In the genomic region with DNA sequence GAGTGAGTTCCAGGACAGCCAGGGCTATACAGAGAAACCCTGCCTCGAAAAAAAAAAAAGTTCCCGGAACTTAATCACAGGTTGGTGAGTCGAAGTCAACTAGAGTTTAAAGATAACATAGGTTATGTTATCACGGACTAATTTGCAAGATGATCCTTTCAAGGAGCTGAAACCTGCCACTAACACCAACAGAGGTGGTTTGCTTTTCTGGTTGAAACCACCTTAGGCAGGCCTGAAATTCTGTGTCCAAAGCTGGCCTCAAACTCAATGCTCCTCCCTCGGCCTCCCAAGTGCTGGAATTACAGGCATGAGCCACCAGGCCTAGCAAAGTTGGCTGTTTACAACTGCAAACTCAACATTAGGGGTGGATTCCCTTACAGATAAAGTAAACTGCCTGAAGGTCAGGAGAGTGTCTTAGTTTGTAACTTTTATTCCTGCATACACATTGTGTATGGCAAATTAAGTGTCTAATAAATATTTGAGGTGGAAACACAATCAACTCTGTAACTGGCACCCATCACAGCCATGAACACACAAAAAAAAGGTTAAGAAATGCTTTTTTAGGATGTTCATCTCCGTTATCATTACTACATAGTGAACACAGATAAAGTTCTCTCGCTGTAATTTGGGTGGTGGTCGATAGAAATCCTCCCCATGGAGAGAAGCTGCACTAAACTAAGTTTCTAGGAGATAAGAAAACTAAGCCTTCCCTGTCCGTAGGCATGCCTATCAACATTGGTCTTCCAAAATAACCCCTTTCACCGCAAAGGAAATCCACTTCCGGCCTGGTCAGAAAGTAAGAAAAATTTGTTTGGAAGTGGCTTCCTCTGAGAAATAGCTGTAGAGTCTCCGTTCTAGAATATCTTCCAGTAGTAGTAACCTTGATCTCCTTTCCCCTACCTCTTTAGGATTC, we compare ENCODE assay signal across 8 mouse cellular contexts. TPM values are rescaled to one million over a fixed set of nuclear protein-coding genes. Genes with fewer than 3 reads are reported as not detected.
A peak's percentile ranks its signal among the peaks of the same experiment; 100 is the strongest.
DNase-seq lines count a peak whose midpoint lies in the region; ATAC-seq and TF ChIP-seq lines count a peak whose summit lies in the region.

No protein-coding gene starts in this region.

- no peaks in the 10 kb centered on the region for H3K36me3 ChIP-seq in hindbrain, postnatal 0 days (ENCODE audit: insufficient read depth, low read length)
- H3K36me3 ChIP-seq in midbrain, embryonic 14.5 days (ENCODE audit: control insufficient read depth, insufficient read depth, low read length), result no peaks in the 10 kb centered on the region

- TF ChIP-seq CTCF in hindbrain, postnatal 0 days (IDR thresholded peaks at IDR 0.05; ENCODE audit: low read depth), result no peak

- 58% methylated on average over 12 of the region's 12 CpGs for WGBS in hindbrain, postnatal 0 days
- 57% methylated on average over 12 of the region's 12 CpGs for WGBS in midbrain, embryonic 14.5 days

- H3K27me3 ChIP-seq in hindbrain, postnatal 0 days (ENCODE audit: insufficient read depth, low read length), result no peaks in the 10 kb centered on the region
- H3K27me3 ChIP-seq in midbrain, embryonic 14.5 days (ENCODE audit: control insufficient read depth, insufficient read depth, low read length), result no peaks in the 10 kb centered on the region

- DNase-seq in adrenal gland, postnatal 10 days, result peak; percentile 29
- DNase-seq in adrenal gland, adult 2 months, result no peak
- DNase-seq in CD4-positive, CD25-positive, alpha-beta regulatory T cell, adult 2 months (ENCODE audit: low read depth, low spot score), result peak; percentile 18
- no peak for DNase-seq in hindbrain, postnatal 0 days (ENCODE audit: low spot score)
- no peak for DNase-seq in midbrain, embryonic 14.5 days
- no peak for DNase-seq in urinary bladder, adult 2 months (ENCODE audit: low spot score)
- no peak for DNase-seq in urinary bladder, postnatal 36 days (ENCODE audit: low spot score in 2 of 2)

- peak; percentile 12 for ATAC-seq in erythroblast, adult 5-6 weeks (replicated peaks; ENCODE audit: low FRiP score, poor library complexity, severe bottlenecking)
- ATAC-seq in hindbrain, postnatal 0 days, result no peak
- no peak for ATAC-seq in midbrain, embryonic 14.5 days (ENCODE audit: low FRiP score, low TSS enrichment)

- 0 out of 2 replicates have a peak overlapping the region, but pooled peaks have one; percentile 50 for H3K9ac ChIP-seq in hindbrain, postnatal 0 days (replicated peaks; ENCODE audit: low read length)
- no peak overlapping the region for H3K9ac ChIP-seq in midbrain, embryonic 14.5 days (replicated peaks; ENCODE audit: low read length)

- H3K4me2 ChIP-seq in hindbrain, postnatal 0 days (ENCODE audit: low read depth, low read length), result peak overlapping the region; percentile 86
- H3K4me2 ChIP-seq in midbrain, embryonic 14.5 days (ENCODE audit: low read length), result peak overlapping the region; percentile 61

- H3K4me3 ChIP-seq in hindbrain, postnatal 0 days (ENCODE audit: low read length), result peak overlapping the region; percentile 48
- peak overlapping the region; percentile 56 for H3K4me3 ChIP-seq in midbrain, embryonic 14.5 days (replicated peaks; ENCODE audit: low read depth, low read length)

- H3K9me3 ChIP-seq in hindbrain, postnatal 0 days (ENCODE audit: low read length), result no peaks in the 10 kb centered on the region
- H3K9me3 ChIP-seq in midbrain, embryonic 14.5 days (ENCODE audit: control insufficient read depth, low read length), result no peaks in the 10 kb centered on the region

- H3K4me1 ChIP-seq in hindbrain, postnatal 0 days (ENCODE audit: insufficient read depth, low read length), result peaks cover 18% of the 10 kb centered on the region
- H3K4me1 ChIP-seq in midbrain, embryonic 14.5 days (ENCODE audit: control insufficient read depth, insufficient read depth, low read length), result peaks cover 35% of the 10 kb centered on the region

- peak overlapping the region; percentile 54 for H3K27ac ChIP-seq in hindbrain, postnatal 0 days
- peak overlapping the region; percentile 89 for H3K27ac ChIP-seq in midbrain, embryonic 14.5 days (replicated peaks; ENCODE audit: low read depth, low read length)

RNA-seq across cellular contexts. Expression of gene Snx1, which starts 0.6 kb away (rescaled TPM):
- 10 to 100 TPM; 72.3 to 81.3 TPM for total RNA-seq in adrenal gland, postnatal 10 days (2021)
- total RNA-seq in adrenal gland, adult 2 months (2021), result 100 to 1,000 TPM; 112 to 118 TPM
- polyA plus RNA-seq in adrenal gland, adult 2 months (2012; rRNA removed), result 58.9 and 59.7 TPM in 2 replicates
- total RNA-seq in erythroblast, adult 5-6 weeks (2015; ENCODE audit: low replicate concordance), result 11.1 and 33.4 TPM in 2 replicates
- 44.0 and 54.1 TPM in 2 replicates for total RNA-seq in erythroblast, adult 5-6 weeks (2017; ENCODE audit: low replicate concordance)
- total RNA-seq in hindbrain, postnatal 0 days (2014; rRNA removed), result 43.4 and 50.4 TPM in 2 replicates
- polyA plus RNA-seq in hindbrain, postnatal 0 days (2015; fragmentation: Nextera tagmentation; extraction: Ambion mirVana), result 47.3 and 55.0 TPM in 2 replicates
- 55.6 and 87.9 TPM in 2 replicates for polyA plus RNA-seq in midbrain, embryonic 14.5 days (2014; fragmentation: Nextera tagmentation; extraction: Ambion mirVana)
- 109 and 119 TPM in 2 replicates for polyA plus RNA-seq in urinary bladder, adult 2 months (2012; rRNA removed)

RNA-seq across cellular contexts. Expression of gene Ciao2a, which starts 0.6 kb away (rescaled TPM):
- 10 to 100 TPM; 89.9 to 97.4 TPM for total RNA-seq in adrenal gland, postnatal 10 days (2021)
- total RNA-seq in adrenal gland, adult 2 months (2021), result 10 to 100 TPM; 74.9 to 80.0 TPM
- 4.9 and 5.2 TPM in 2 replicates for polyA plus RNA-seq in adrenal gland, adult 2 months (2012; rRNA removed)
- total RNA-seq in erythroblast, adult 5-6 weeks (2015; ENCODE audit: low replicate concordance), result 71.7 and 81.5 TPM in 2 replicates
- total RNA-seq in erythroblast, adult 5-6 weeks (2017; ENCODE audit: low replicate concordance), result 37.1 and 66.1 TPM in 2 replicates
- total RNA-seq in hindbrain, postnatal 0 days (2014; rRNA removed), result 25.5 and 29.4 TPM in 2 replicates
- polyA plus RNA-seq in hindbrain, postnatal 0 days (2015; fragmentation: Nextera tagmentation; extraction: Ambion mirVana), result 77.6 and 84.8 TPM in 2 replicates
- 68.4 and 76.2 TPM in 2 replicates for polyA plus RNA-seq in midbrain, embryonic 14.5 days (2014; fragmentation: Nextera tagmentation; extraction: Ambion mirVana)
- 35.9 and 39.6 TPM in 2 replicates for polyA plus RNA-seq in urinary bladder, adult 2 months (2012; rRNA removed)

RNA-seq across cellular contexts. Expression of gene Dapk2, which starts 32.2 kb away (rescaled TPM):
- total RNA-seq in adrenal gland, postnatal 10 days (2021), result 10 to 100 TPM in 1 of 2 experiments, 1 to 10 TPM in 1; 8.3 to 12.4 TPM
- total RNA-seq in adrenal gland, adult 2 months (2021), result 1 to 10 TPM; 4.5 to 9.7 TPM
- 1.4 and 3.0 TPM in 2 replicates for polyA plus RNA-seq in adrenal gland, adult 2 months (2012; rRNA removed)
- total RNA-seq in erythroblast, adult 5-6 weeks (2015; ENCODE audit: low replicate concordance), result 157 and 171 TPM in 2 replicates
- 252 and 316 TPM in 2 replicates for total RNA-seq in erythroblast, adult 5-6 weeks (2017; ENCODE audit: low replicate concordance)
- 0.21 TPM in 1 of 2 replicates, not detected in the other for total RNA-seq in hindbrain, postnatal 0 days (2014; rRNA removed)
- polyA plus RNA-seq in hindbrain, postnatal 0 days (2015; fragmentation: Nextera tagmentation; extraction: Ambion mirVana), result 0.55 and 0.58 TPM in 2 replicates
- 0.66 and 0.78 TPM in 2 replicates for polyA plus RNA-seq in midbrain, embryonic 14.5 days (2014; fragmentation: Nextera tagmentation; extraction: Ambion mirVana)
- polyA plus RNA-seq in urinary bladder, adult 2 months (2012; rRNA removed), result 6.5 and 7.0 TPM in 2 replicates

RNA-seq across cellular contexts. Expression of gene Snx22, which starts 56.3 kb away (rescaled TPM):
- 1 to 10 TPM in 1 of 2 experiments, under 1 TPM in 1; 0.66 to 1.9 TPM for total RNA-seq in adrenal gland, postnatal 10 days (2021)
- under 1 TPM; 0.29 to 0.48 TPM for total RNA-seq in adrenal gland, adult 2 months (2021)
- polyA plus RNA-seq in adrenal gland, adult 2 months (2012; rRNA removed), result 0.79 and 0.84 TPM in 2 replicates
- total RNA-seq in erythroblast, adult 5-6 weeks (2015; ENCODE audit: low replicate concordance), result 35.7 and 39.1 TPM in 2 replicates
- total RNA-seq in erythroblast, adult 5-6 weeks (2017; ENCODE audit: low replicate concordance), result 58.5 and 59.1 TPM in 2 replicates
- 7.1 and 8.8 TPM in 2 replicates for total RNA-seq in hindbrain, postnatal 0 days (2014; rRNA removed)
- polyA plus RNA-seq in hindbrain, postnatal 0 days (2015; fragmentation: Nextera tagmentation; extraction: Ambion mirVana), result 12.8 and 13.2 TPM in 2 replicates
- 6.5 and 8.2 TPM in 2 replicates for polyA plus RNA-seq in midbrain, embryonic 14.5 days (2014; fragmentation: Nextera tagmentation; extraction: Ambion mirVana)
- polyA plus RNA-seq in urinary bladder, adult 2 months (2012; rRNA removed), result 0.81 and 1.6 TPM in 2 replicates

Comparison
In these comparisons a context has a peak if more than half of its experiments do, and no peak if none do; other contexts are left out.
1. DNase-seq: peak in adrenal gland, postnatal 10 days (single experiment) and CD4-positive, CD25-positive, alpha-beta regulatory T cell, adult 2 months (single experiment); none in adrenal gland, adult 2 months (single experiment), hindbrain, postnatal 0 days (single experiment), midbrain, embryonic 14.5 days (single experiment), urinary bladder, adult 2 months (single experiment) and urinary bladder, postnatal 36 days (0 of 2).
2. RNA of gene Dapk2, which starts 32.2 kb away (total RNA-seq): 157 to 316 TPM in erythroblast, adult 5-6 weeks; 8.3 to 12.4 TPM in adrenal gland, postnatal 10 days, 4.5 to 9.7 TPM in adrenal gland, adult 2 months and 0.21 TPM in hindbrain, postnatal 0 days; every median in the first group is over 10 times any median in the second.